Mouse (Mus musculus): ENCODE data around the gene Slc31a1.

Gene Slc31a1

GRCm38 (mm10) chr4:62361997-62362396 lies 1.5 kb downstream of the Slc31a1 start:
- in situ Hi-C loops (cut with MboI, MseI): loop anchor here (5.0 kb wide), 1 partner anchor 45 kb away; the partner anchor contains the start of genes Cdc26 and Prpf4

DNA sequence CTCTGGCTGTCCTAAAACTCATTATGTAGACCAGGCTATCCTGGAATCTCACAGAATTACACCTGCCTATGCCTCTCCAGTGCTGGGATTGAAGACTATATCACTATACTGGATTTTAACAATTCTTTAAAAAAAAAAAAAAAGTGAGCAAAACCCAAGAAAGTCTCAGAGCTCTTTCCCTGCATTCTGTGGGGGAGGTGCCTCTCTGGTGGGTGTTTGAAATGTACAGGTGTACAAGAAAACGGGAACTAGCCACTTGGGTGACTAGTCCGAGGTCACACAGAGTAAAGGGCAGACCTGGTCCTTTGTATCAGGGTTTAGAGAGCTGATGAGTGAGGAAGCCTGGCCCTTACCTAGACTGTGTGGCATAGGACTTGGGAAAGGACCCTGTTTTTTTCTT lies 1.9 kb downstream of the Slc31a1 start:
- in situ Hi-C loops (cut with MboI, MseI): loop anchor here (5.0 kb wide), 1 partner anchor 45 kb away; the partner anchor contains the start of genes Cdc26 and Prpf4

GRCm38 (mm10) chr4:62364299-62364698 lies 3.8 kb downstream of the Slc31a1 start:
- in situ Hi-C loops (cut with MboI, MseI): loop anchor here (5.0 kb wide), 1 partner anchor 43 kb away; the partner anchor contains the start of genes Cdc26 and Prpf4

- in situ Hi-C loops (cut with MboI, MseI): no loop called here
Measured at GRCm38 (mm10) chr4:62366291-62366690, 5.8 kb downstream of the Slc31a1 start.

- in situ Hi-C loops (cut with MboI, MseI): no loop called here
Measured at GRCm38 (mm10) chr4:62367586-62367985, 7.1 kb downstream of the Slc31a1 start.

- in situ Hi-C loops (cut with MboI, MseI): no loop called here
Measured at GRCm38 (mm10) chr4:62369091-62369490, 8.6 kb downstream of the Slc31a1 start.

DNA sequence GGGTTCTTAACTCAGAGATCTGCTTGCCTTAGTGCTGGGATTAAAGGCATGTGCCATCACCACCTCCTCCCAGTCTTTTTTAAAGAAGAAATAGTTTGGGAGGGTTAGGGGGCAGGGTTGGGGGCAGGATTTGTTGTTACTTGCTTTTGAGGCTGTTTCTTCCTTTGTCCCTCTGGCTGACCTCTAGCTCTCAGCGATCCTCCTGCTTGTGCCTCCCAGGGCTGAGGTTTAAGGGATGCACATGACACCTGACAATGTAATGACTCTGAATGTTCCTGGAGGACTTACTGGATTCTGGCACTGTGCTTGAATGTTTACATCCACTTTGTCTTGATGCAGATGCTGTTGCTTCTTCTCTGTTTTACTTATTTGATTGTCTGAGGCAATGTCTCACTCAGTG lies 11.9 kb downstream of the Slc31a1 start:
- in situ Hi-C loops (cut with MboI, MseI): no loop called here

- in situ Hi-C loops (cut with MboI, MseI): no loop called here
Measured at GRCm38 (mm10) chr4:62372818-62373520, 12.4 kb downstream of the Slc31a1 start.

DNA sequence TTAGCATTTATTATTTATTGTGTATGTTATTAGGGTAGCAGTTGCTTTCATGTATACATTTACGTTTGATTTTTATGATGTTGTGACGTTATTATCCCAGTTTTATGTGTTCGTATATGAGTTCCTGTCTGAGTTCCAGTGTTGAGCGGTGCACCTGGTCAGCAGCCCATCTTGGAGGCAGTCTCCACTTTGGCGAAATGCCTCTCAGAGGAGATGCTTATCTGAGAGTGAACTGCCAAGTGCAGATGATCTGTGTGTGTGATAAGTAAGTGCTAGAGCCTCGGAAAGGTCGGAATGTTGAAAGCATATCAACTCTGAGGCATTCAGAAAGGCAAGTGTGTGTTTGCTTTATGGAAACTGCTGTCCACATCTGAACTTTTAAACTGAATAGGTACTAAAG lies 13.1 kb downstream of the Slc31a1 start:
- in situ Hi-C loops (cut with MboI, MseI): no loop called here

DNA sequence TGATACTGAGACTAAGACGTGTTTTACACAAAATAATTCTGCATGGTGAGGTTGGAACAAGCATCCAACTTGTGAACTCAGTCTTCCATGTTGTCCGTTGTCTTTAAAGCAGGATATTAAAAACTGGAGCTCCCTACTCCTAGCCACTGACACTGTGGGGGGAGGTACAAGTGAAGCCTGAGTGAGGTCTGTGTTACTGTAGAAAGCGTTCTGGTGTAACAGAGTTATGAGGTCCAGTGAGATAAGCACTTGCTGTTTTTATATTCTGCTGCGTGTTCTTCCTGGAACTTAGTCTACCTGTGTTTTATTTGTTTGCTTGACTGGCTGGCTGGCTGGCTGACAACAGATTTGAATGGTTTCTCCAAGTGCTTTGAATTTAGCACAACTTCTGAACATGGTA lies 13.8 kb downstream of the Slc31a1 start:
- in situ Hi-C loops (cut with MboI, MseI): no loop called here

- in situ Hi-C loops (cut with MboI, MseI): no loop called here
Measured at GRCm38 (mm10) chr4:62376123-62376522, 15.6 kb downstream of the Slc31a1 start.

GRCm38 (mm10) chr4:62379724-62380381 lies 19.3 kb downstream of the Slc31a1 start:
- in situ Hi-C loops (cut with MboI, MseI): no loop called here

GRCm38 (mm10) chr4:62383207-62383606 lies 22.7 kb downstream of the Slc31a1 start:
- in situ Hi-C loops (cut with MboI, MseI): no loop called here

GRCm38 (mm10) chr4:62383752-62384151 lies 23.2 kb downstream of the Slc31a1 start:
- in situ Hi-C loops (cut with MboI, MseI): no loop called here

- in situ Hi-C loops (cut with MboI, MseI): no loop called here
Measured at GRCm38 (mm10) chr4:62384159-62384558, 23.6 kb downstream of the Slc31a1 start.

GRCm38 (mm10) chr4:62385439-62385838 lies 24.9 kb downstream of the Slc31a1 start:
- in situ Hi-C loops (cut with MboI, MseI): no loop called here

- in situ Hi-C loops (cut with MboI, MseI): no loop called here
Measured at GRCm38 (mm10) chr4:62389592-62390512, 29.3 kb downstream of the Slc31a1 start.

GRCm38 (mm10) chr4:62391892-62392291 lies 31.4 kb downstream of the Slc31a1 start:
- in situ Hi-C loops (cut with MboI, MseI): no loop called here

DNA sequence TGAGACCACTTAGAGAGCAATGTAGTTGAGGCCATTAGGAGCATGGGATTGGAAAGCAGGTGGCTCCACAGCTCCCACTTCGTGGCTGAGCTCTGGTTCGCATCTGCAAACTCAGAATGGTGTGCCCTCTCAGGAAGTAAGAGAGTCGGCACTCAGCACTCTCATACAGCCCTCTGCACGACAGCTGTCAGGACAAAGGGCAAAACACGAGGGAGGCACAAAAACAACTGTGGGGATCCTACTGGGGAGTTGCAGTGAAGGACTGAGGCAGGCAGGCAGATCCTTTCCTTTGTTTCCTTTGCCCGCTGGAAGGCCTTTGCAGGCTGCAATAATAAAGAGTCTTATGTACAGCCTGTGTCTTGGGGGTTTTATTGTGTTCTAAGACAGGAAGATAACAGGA lies 32.9 kb downstream of the Slc31a1 start:
- in situ Hi-C loops (cut with MboI, MseI): no loop called here

- in situ Hi-C loops (cut with MboI, MseI): no loop called here
Measured at GRCm38 (mm10) chr4:62395806-62396205, 35.3 kb downstream of the Slc31a1 start.

DNA sequence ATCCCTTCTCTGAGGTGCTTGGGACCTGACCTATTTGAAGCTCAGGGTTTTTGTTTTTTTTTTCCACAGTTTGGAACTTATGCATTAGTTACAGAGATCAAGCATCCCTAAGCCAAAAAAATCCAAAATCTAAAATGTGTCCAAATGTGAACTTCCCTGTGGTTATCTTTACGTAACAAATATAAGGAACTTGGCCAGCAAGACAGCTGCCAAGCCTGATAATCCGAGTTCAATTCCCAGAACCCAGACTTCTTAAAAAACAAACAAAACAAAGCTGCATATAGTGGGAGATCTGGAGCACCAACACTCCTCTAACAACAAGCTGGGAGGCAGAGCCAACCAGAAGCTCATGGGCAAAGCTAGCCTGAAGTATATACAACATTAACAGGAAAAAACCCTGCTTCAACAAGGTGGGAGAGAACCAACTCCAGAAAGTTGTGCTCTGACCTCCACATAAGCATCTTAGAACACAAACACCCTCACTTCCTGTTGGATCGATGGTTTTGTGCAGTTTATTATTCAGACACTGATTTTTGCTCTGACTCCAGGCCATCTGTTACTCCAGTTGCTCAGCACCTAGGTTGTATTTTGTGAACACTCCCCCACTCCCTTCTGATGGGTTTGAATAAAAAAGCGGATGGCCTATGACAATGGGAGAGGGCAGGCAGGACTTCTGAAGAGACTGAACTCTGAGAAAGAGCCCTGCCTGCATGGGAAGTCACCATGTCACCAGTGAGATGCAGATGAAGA lies 37.3 kb downstream of the Slc31a1 start:
- in situ Hi-C loops (cut with MboI, MseI): no loop called here

All from T-helper 1 cell (primary cell).